ENCODE assay signal across 8 mouse cellular contexts in genomic region chr9:66305121-66306112, GRCm38 (mm10). TPM values are rescaled to one million over a fixed set of nuclear protein-coding genes. Genes with fewer than 3 reads are reported as not detected.
DNase-seq lines count a peak whose midpoint lies in the region; ATAC-seq and TF ChIP-seq lines count a peak whose summit lies in the region.

No protein-coding gene starts in this region.

- TF ChIP-seq CTCF in E14TG2a.4 (conservative IDR thresholded peaks at IDR 0.05; ENCODE audit: low read length): no peak
- TF ChIP-seq CTCF in lung, embryonic 14.5 days (IDR thresholded peaks at IDR 0.05; ENCODE audit: low read depth): no peak

- peak overlapping the region; percentile 47 for H3K4me2 ChIP-seq in forebrain, embryonic 13.5 days
- H3K4me2 ChIP-seq in lung, embryonic 14.5 days: peak overlapping the region; percentile 46

- peaks cover 13% of the 10 kb centered on the region; the same call in 1 of the 2 replicates for H3K9me3 ChIP-seq in E14TG2a.4 (ENCODE audit: low read length)
- no peaks in the 10 kb centered on the region for H3K9me3 ChIP-seq in forebrain, embryonic 13.5 days (replicated peaks)
- H3K9me3 ChIP-seq in lung, embryonic 14.5 days (ENCODE audit: low read depth, low read length): no peaks in the 10 kb centered on the region

- intact Hi-C loops in heart, postnatal 25 days (cut with DNase I): loop anchor here (5.0 kb wide), 1 partner anchor 42 kb away; no protein-coding TSS in a partner anchor

- peaks cover 7% of the 10 kb centered on the region; the same call in 1 of the 2 replicates for H3K27me3 ChIP-seq in E14TG2a.4 (ENCODE audit: insufficient read depth, low read length)
- H3K27me3 ChIP-seq in forebrain, embryonic 13.5 days: no peaks in the 10 kb centered on the region
- no peaks in the 10 kb centered on the region for H3K27me3 ChIP-seq in lung, embryonic 14.5 days (ENCODE audit: insufficient read depth, low read length)

- no peak for ATAC-seq in forebrain, embryonic 13.5 days
- ATAC-seq in lung, embryonic 14.5 days (ENCODE audit: insufficient read depth): no peak

- H3K9ac ChIP-seq in forebrain, embryonic 13.5 days: peak overlapping the region; percentile 41; the same call in 1 of the 2 replicates
- H3K9ac ChIP-seq in lung, embryonic 14.5 days: no peak overlapping the region

- 56% methylated on average over 25 of the region's 25 CpGs for WGBS in forebrain, embryonic 13.5 days
- 49% methylated on average over 25 of the region's 25 CpGs for WGBS in lung, embryonic 14.5 days

- H3K36me3 ChIP-seq in E14TG2a.4 (ENCODE audit: insufficient read depth, low read length): no peaks in the 10 kb centered on the region
- no peaks in the 10 kb centered on the region for H3K36me3 ChIP-seq in forebrain, embryonic 13.5 days (ENCODE audit: poor library complexity, severe bottlenecking)
- H3K36me3 ChIP-seq in lung, embryonic 14.5 days (ENCODE audit: insufficient read depth): no peaks in the 10 kb centered on the region

- DNase-seq in brain, adult 2 months (ENCODE audit: low read depth, low spot score): peak; percentile 94
- DNase-seq in heart, postnatal 25 days (ENCODE audit: low spot score): peak; percentile 22
- peak; percentile 80 to 83 for DNase-seq in layer of hippocampus, adult 8-10 months (ENCODE audit: low spot score in 2 of 2)
- DNase-seq in lung, embryonic 14.5 days: no peak
- DNase-seq in right cerebral cortex, adult 2 months (ENCODE audit: low spot score in 2 of 2): peak; percentile 83 to 87
- no peak for DNase-seq in c-Kit-positive CD71-positive TER-119-positive erythroid progenitor cells, embryonic 14.5 days (ENCODE audit: low spot score)

- H3K4me3 ChIP-seq in E14TG2a.4 (replicated peaks; ENCODE audit: low read length): peak overlapping the region; percentile 56
- H3K4me3 ChIP-seq in forebrain, embryonic 13.5 days: peak overlapping the region; percentile 19; the same call in 1 of the 2 replicates
- H3K4me3 ChIP-seq in lung, embryonic 14.5 days (ENCODE audit: low read depth, low read length): peak overlapping the region; percentile 6

- H3K4me1 ChIP-seq in E14TG2a.4 (replicated peaks; ENCODE audit: low read depth, low read length): peaks cover 13% of the 10 kb centered on the region
- H3K4me1 ChIP-seq in forebrain, embryonic 13.5 days: peaks cover 10% of the 10 kb centered on the region
- no peaks in the 10 kb centered on the region for H3K4me1 ChIP-seq in lung, embryonic 14.5 days (ENCODE audit: insufficient read depth)

- H3K27ac ChIP-seq in forebrain, embryonic 13.5 days: peak overlapping the region; percentile 70
- no peak overlapping the region for H3K27ac ChIP-seq in lung, embryonic 14.5 days (ENCODE audit: low read depth)

RNA-seq across cellular contexts. Expression of gene Herc1, which starts 44.8 kb away (rescaled TPM):
- 43.1 and 47.2 TPM in 2 replicates for polyA plus RNA-seq in forebrain, embryonic 13.5 days (2015; fragmentation: Nextera tagmentation; extraction: Ambion mirVana)
- total RNA-seq in heart, postnatal 25 days (2021): 10 to 100 TPM; 33.9 to 38.5 TPM
- 100 to 1,000 TPM; 102 to 128 (median 112) TPM for total RNA-seq in layer of hippocampus, adult 8-10 months (2022)
- polyA plus RNA-seq in lung, embryonic 14.5 days (2014; fragmentation: Nextera tagmentation; extraction: Ambion mirVana): 25.3 and 25.9 TPM in 2 replicates

Comparison
In these comparisons a context has a peak if more than half of its experiments do, and no peak if none do; other contexts are left out.
1. H3K4me3 ChIP-seq: peak in every context shown above with its lines; median percentile 56 in E14TG2a.4; 19 in forebrain, embryonic 13.5 days; 6 in lung, embryonic 14.5 days.
2. DNase-seq: peak in brain, adult 2 months (single experiment), heart, postnatal 25 days (single experiment), layer of hippocampus, adult 8-10 months (2 of 2) and right cerebral cortex, adult 2 months (2 of 2); none in lung, embryonic 14.5 days (single experiment) and c-Kit-positive CD71-positive TER-119-positive erythroid progenitor cells, embryonic 14.5 days (single experiment).